Mouse (Mus musculus) heart, postnatal 36 days (tissue): ENCODE data around the gene Zfp316. TPM values are rescaled to one million over a fixed set of nuclear protein-coding genes. Genes with fewer than 3 reads are reported as not detected.

ENCODE experiments used
- DNase-seq, 2 experiments: peaks; one replicate each; pipeline ENCODE4 v3.0.0; 2021 to 2022
- intact Hi-C: fragments of 180-260 bp; cut with DNase I; formaldehyde crosslinking; loops from one replicate; pipeline ENCODE4 v1.15.1; 2025
- total RNA-seq, 2 experiments: library from RNA; stranded (reverse); gene quantifications; 2 replicates each; pipeline ENCODE4 v1.2.3; 2021

Gene Zfp316
- total RNA-seq, 2 experiments from 2014 or later, result 5.1 to 6.0 TPM

DNA sequence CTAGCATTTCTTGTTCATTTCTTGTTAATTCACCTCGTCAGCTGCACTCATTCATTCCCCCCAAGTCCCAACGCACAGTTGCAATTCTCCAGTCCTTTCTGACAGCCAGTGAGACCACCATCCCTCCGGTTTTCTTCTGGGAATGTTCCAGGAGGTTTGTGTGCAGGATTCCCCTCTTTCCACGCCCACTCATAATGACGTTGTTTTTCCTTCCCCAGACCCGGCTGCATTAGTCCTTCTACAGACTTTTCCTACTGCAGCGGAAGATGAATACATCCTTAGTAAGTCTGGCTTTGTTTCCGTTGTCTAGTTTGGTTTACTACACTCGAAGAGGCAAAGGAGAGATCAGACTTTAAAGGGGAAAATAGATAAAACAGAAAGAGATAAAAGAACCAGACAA lies 33.8 kb downstream of the Zfp316 start:
- intact Hi-C loops, result loop anchor here (5.0 kb wide), 1 partner anchor 66 kb away; no protein-coding TSS in a partner anchor
- no peak for DNase-seq

DNA sequence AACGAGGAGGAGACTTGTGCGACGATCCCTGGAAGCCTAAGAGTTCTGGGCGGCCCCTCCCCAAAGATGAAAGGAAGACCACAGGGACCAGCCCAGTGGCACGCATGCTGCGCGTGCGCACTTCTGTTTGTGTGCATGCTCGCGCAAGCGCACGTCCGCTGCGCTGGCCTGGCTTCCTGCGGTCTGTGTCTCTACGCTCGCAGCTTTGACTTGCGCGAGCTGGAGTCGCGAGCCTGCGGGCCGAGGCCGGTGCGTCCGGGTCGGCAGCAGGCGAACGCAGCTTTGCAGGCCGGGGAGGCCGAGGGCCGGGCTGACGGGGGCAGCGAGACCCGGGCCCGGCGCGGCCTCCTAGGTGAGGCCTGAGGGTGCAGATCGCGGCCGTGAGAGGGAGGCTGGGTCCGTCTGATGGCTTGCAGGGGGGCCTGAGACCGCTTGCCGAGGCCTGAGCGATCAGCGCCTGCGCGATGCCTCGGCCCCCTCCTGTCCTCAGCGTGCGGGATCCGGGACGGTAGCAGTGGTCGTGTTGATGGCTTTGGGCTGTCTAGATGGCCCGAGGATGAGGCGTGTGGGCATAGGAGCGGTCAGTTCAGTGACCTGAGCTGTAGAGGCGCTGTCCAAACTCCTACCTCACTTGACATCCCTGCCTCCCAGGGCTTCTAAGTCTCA lies 34.7 kb downstream of the Zfp316 start, which contains the start of gene Zfp12:
Zfp12 (plus strand) TSS at position 136 of the 666 bp plus-strand sequence.
- peak; percentile 91 to 93 for DNase-seq

DNA sequence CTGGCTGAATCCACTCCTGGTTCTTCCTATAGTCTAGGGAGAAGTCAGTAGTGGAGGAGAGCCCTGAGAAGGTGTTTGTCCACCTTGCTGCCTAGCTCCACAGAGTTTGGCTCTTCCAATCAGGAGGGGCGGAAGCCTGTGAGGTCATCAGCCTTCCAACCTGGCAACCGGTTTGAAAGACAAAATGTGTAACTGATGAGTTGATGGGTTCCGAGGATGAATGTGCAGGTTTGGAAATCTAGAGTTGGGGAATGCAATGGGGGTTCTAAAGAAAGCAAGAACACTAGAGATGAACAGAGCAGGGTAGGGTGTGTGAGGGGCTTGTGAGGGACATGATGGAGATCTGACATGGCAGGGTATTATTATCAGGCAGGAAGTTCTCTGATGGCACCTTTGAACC lies 43.0 kb downstream of the Zfp316 start, which contains the start of gene Spdye4a:
Spdye4a (minus strand) TSS at position 101 of the 400 bp plus-strand sequence.
- intact Hi-C loops, result no loop called here
- DNase-seq, result no peak

More for the DNA sequence above, 34.7 kb downstream of the Zfp316 start, which contains the start of gene Zfp12:
- intact Hi-C loops, result loop anchor here (1.0 to 5.0 kb wide), 3 partner anchors 36 to 67 kb away; partner anchors contain the start of genes Rbak and Zfp316

DNA sequence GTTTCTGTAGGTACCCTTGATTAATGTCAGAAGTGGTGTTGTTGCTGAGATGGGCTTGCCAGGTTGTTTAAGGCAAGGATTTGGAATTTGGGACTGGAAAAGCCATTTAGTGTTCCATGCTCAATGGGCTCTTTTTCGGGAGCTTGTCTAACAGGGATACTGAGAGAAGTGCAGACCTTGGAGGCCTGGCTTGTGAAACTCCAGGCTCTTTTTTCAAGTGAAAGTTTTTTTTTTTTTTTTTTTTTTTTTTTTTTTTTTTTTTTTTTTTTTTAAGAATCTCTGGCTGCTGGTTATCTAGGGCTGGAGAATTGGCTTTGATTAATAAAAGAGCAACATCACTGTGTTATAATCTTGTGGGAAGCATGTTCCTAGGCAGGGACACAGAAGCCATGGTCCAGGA lies 47.5 kb downstream of the Zfp316 start:
- no peak for DNase-seq
- intact Hi-C loops, result no loop called here

DNA sequence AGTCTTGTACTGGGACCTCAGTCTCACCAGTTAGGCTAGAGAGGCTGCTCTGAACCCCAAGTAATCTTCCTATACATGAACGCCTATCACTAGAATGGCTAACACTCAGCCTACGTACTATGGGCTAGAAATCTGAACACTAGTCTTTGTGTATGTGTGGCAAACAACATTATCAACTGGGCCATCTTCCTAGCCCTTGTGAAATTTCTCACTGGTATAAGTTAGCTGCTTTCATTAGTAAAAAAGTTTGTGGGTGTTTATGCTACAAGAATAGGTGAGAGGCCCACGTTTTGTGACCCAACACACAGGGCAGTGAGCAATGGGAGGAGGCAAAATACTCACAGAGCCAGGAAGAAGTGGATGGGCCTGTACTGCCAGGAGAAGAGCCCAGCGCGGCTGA lies 48.8 kb downstream of the Zfp316 start:
- no peak for DNase-seq
- intact Hi-C loops, result no loop called here

DNA sequence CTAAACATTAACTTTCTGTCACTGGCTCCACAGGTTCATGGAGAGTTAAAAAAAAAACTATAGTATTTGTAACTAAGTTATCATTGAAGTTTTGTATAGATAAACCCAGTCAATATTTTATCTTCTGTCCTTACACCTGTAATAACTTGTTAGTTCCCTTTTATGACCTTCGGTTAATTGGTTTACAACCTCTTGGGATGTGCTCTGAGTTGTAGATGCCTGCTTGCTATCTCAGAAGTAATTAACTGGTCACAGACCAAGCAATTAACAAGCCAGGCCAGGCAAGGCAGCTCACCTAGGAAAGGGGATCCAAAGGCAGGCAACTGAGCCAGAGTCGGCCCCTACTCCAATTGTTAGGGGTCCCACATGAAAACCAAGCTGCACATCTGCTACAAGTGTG lies 56.0 kb downstream of the Zfp316 start:
- intact Hi-C loops, result no loop called here
- no peak for DNase-seq

DNA sequence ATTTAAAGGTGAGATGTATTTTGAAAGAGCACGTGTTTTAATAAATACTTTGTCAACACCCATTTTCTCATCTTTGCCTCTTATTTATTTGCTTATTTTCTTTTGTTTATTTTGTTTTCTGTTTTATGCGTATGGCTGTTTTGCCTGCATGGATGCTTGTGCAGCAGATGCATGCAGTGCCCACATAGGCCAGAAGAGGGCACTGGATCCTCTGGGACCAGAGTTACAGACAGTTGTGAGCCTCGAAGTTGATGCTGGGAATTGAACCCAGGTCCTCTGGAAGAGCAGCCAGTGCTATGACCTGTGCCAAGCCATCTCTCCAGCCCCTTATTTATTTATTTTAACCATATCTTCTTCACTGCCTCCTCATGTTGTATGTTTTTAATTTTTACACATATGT lies 64.8 kb downstream of the Zfp316 start:
- DNase-seq, result peak in 1 of 2 experiments; percentile 6
- intact Hi-C loops, result no loop called here

Other genes starting within 250 kb of the Zfp316 start
- 10 to 100 TPM; 27.1 to 28.0 TPM for gene Rnf216, start 157.0 kb downstream of the Zfp316 start, total RNA-seq
- gene Olfr718-ps1, start 122.4 kb downstream of the Zfp316 start, total RNA-seq, result not detected
- gene Rbak, start 89.2 kb downstream of the Zfp316 start, total RNA-seq, result 1 to 10 TPM; 4.4 to 5.3 TPM
- not detected for gene Spdye4b, start 89.0 kb downstream of the Zfp316 start, total RNA-seq
- not detected for gene Spdye4a, start 43.1 kb downstream of the Zfp316 start, total RNA-seq
- 1 to 10 TPM; 8.5 to 8.6 TPM for gene Zfp12, start 34.9 kb downstream of the Zfp316 start, total RNA-seq
- under 1 TPM; 0.08 to 0.19 TPM for gene Zfp853, start 23.6 kb upstream of the Zfp316 start, total RNA-seq
- gene E130309D02Rik, start 45.3 kb upstream of the Zfp316 start, total RNA-seq, result 10 to 100 TPM; 15.4 to 15.8 TPM
- gene Zdhhc4, start 59.2 kb upstream of the Zfp316 start, total RNA-seq, result 10 to 100 TPM; 24.0 to 29.4 TPM
- gene Grid2ip, start 87.3 kb upstream of the Zfp316 start, total RNA-seq, result not detected
- gene Kdelr2, start 133.8 kb upstream of the Zfp316 start, total RNA-seq, result 10 to 100 TPM; 50.0 to 53.8 TPM
- gene Daglb, start 194.6 kb upstream of the Zfp316 start, total RNA-seq, result 1 to 10 TPM; 8.2 to 9.0 TPM